In genomic region chr10:88885632-88886090, GRCm38 (mm10) we compare ENCODE assay signal across 7 mouse cellular contexts. TPM values are rescaled to one million over a fixed set of nuclear protein-coding genes. Genes with fewer than 3 reads are reported as not detected.
A peak's percentile ranks its signal among the peaks of the same experiment; 100 is the strongest.
DNase-seq lines count a peak whose midpoint lies in the region; ATAC-seq and TF ChIP-seq lines count a peak whose summit lies in the region.

Slc5a8 (plus strand) TSS chr10:88885992.

- peak within 1 kb of the TSS; percentile 40 for H3K4me3 ChIP-seq in embryonic facial prominence, embryonic 13.5 days
- peak within 1 kb of the TSS; percentile 63 for H3K4me3 ChIP-seq in kidney, adult 2 months (ENCODE audit: insufficient read depth, low read depth, low read length)
- H3K4me3 ChIP-seq in midbrain, embryonic 13.5 days (replicated peaks), result peak within 1 kb of the TSS; percentile 40
- no peak within 1 kb of the TSS for H3K4me3 ChIP-seq in thymus, adult 2 months (ENCODE audit: control insufficient read depth, insufficient read depth, low read length)

- H3K4me1 ChIP-seq in embryonic facial prominence, embryonic 13.5 days, result peaks cover 11% of the 10 kb centered on the region
- no peaks in the 10 kb centered on the region; the same call in 1 of the 2 replicates for H3K4me1 ChIP-seq in kidney, adult 2 months (ENCODE audit: control insufficient read depth, insufficient read depth, low read length)
- H3K4me1 ChIP-seq in midbrain, embryonic 13.5 days (replicated peaks), result peaks cover 12% of the 10 kb centered on the region
- no peaks in the 10 kb centered on the region for H3K4me1 ChIP-seq in thymus, adult 2 months (replicated peaks; ENCODE audit: control insufficient read depth, insufficient read depth, low read length)

- ATAC-seq in embryonic facial prominence, embryonic 13.5 days (ENCODE audit: insufficient number of reproducible peaks, insufficient read depth, low FRiP score, low TSS enrichment, low read depth), result no peak
- ATAC-seq in midbrain, embryonic 13.5 days, result 0 out of 2 replicates have a peak, but pooled peaks have one; percentile 17

- peak within 1 kb of the TSS; percentile 66 for H3K4me2 ChIP-seq in embryonic facial prominence, embryonic 13.5 days
- peak within 1 kb of the TSS; percentile 64 for H3K4me2 ChIP-seq in midbrain, embryonic 13.5 days (replicated peaks)

- H3K27ac ChIP-seq in embryonic facial prominence, embryonic 13.5 days, result no peak within 1 kb of the TSS
- H3K27ac ChIP-seq in kidney, adult 2 months (ENCODE audit: insufficient read depth, low read depth, low read length), result peak within 1 kb of the TSS; percentile 65
- H3K27ac ChIP-seq in midbrain, embryonic 13.5 days, result no peak within 1 kb of the TSS
- H3K27ac ChIP-seq in thymus, adult 2 months (ENCODE audit: control insufficient read depth, insufficient read depth, low read length), result no peak within 1 kb of the TSS

- TF ChIP-seq CTCF in kidney, adult 2 months (conservative IDR thresholded peaks at IDR 0.05; ENCODE audit: insufficient read depth, insufficient read length, low read depth, low read length), result no peak
- TF ChIP-seq CTCF in thymus, adult 2 months (IDR thresholded peaks at IDR 0.05; ENCODE audit: borderline replicate concordance, control insufficient read depth, extremely low read depth, insufficient read depth, low read length, poor library complexity), result no peak

- H3K27me3 ChIP-seq in embryonic facial prominence, embryonic 13.5 days, result peaks cover 36% of the 10 kb centered on the region
- H3K27me3 ChIP-seq in kidney, adult 2 months (replicated peaks; ENCODE audit: control insufficient read depth, insufficient read depth, low read length), result no peaks in the 10 kb centered on the region
- peaks cover 32% of the 10 kb centered on the region for H3K27me3 ChIP-seq in midbrain, embryonic 13.5 days
- peaks cover 6% of the 10 kb centered on the region for H3K27me3 ChIP-seq in thymus, adult 2 months (ENCODE audit: control insufficient read depth, insufficient read depth, low read length)

- H3K9ac ChIP-seq in embryonic facial prominence, embryonic 13.5 days, result no peak within 1 kb of the TSS; the same call in 1 of the 2 replicates
- H3K9ac ChIP-seq in midbrain, embryonic 13.5 days (replicated peaks), result 0 out of 2 replicates have a peak within 1 kb of the TSS, but pooled peaks have one; percentile 4

- TF ChIP-seq POLR2A in kidney, adult 2 months (IDR thresholded peaks at IDR 0.05; ENCODE audit: low read depth, low read length), result peak; percentile 31
- no peak for TF ChIP-seq POLR2A in thymus, adult 2 months (IDR thresholded peaks at IDR 0.05; ENCODE audit: control insufficient read depth, extremely low read depth, insufficient read depth, low read length, poor library complexity)

- 3% methylated on average over 31 of the region's 31 CpGs for WGBS in embryonic facial prominence, embryonic 13.5 days
- WGBS in kidney, adult 2 months, result 3% methylated on average over 31 of the region's 31 CpGs
- 4% methylated on average over 31 of the region's 31 CpGs for WGBS in midbrain, embryonic 13.5 days
- 14% methylated on average over 31 of the region's 31 CpGs for WGBS in thymus, adult 2 months

- H3K9me3 ChIP-seq in embryonic facial prominence, embryonic 13.5 days, result peaks cover 3% of the 10 kb centered on the region; the same call in 1 of the 2 replicates
- H3K9me3 ChIP-seq in midbrain, embryonic 13.5 days, result no peaks in the 10 kb centered on the region

- no peaks in the 10 kb centered on the region for H3K36me3 ChIP-seq in embryonic facial prominence, embryonic 13.5 days
- no peaks in the 10 kb centered on the region for H3K36me3 ChIP-seq in kidney, adult 2 months (ENCODE audit: control insufficient read depth, insufficient read depth, low read length)
- H3K36me3 ChIP-seq in midbrain, embryonic 13.5 days, result no peaks in the 10 kb centered on the region
- H3K36me3 ChIP-seq in thymus, adult 2 months (ENCODE audit: control insufficient read depth, insufficient read depth, low read length), result no peaks in the 10 kb centered on the region

- peak; percentile 8 for DNase-seq in embryo, embryonic 10 days (ENCODE audit: low spot score)
- DNase-seq in kidney, adult 2 months, result peak; percentile 92
- DNase-seq in urinary bladder, postnatal 36 days (ENCODE audit: low spot score in 2 of 2), result no peak
- no peak for DNase-seq in thymus, adult 2 months
- no peak for DNase-seq in spleen, adult 18-20 months

RNA-seq across cellular contexts. Expression of gene Slc5a8, which starts in this region (rescaled TPM):
- 0.22 and 0.23 TPM in 2 replicates for polyA plus RNA-seq in embryonic facial prominence, embryonic 13.5 days (2015; fragmentation: Nextera tagmentation; extraction: Ambion mirVana)
- polyA plus RNA-seq in kidney, adult 2 months (2012; rRNA removed), result 25.3 and 25.5 TPM in 2 replicates
- 0.04 and 0.10 TPM in 2 replicates for polyA plus RNA-seq in midbrain, embryonic 13.5 days (2015; fragmentation: Nextera tagmentation; extraction: Ambion mirVana)
- 0.53 and 0.59 TPM in 2 replicates for polyA plus RNA-seq in thymus, adult 2 months (2012; rRNA removed)

Comparison
In these comparisons a context has a peak if more than half of its experiments do, and no peak if none do; other contexts are left out.
1. RNA of gene Slc5a8 (polyA plus RNA-seq): 25.3 to 25.5 TPM in kidney, adult 2 months; 0.53 to 0.59 TPM in thymus, adult 2 months, 0.22 to 0.23 TPM in embryonic facial prominence, embryonic 13.5 days and 0.04 to 0.10 TPM in midbrain, embryonic 13.5 days; every median in the first group is over 10 times any median in the second.
2. Peak in ATAC-seq, H3K4me3 ChIP-seq, H3K9ac ChIP-seq and H3K4me2 ChIP-seq in midbrain, embryonic 13.5 days; RNA of the gene not detected or under 1 TPM.
3. DNase-seq: peak in embryo, embryonic 10 days (single experiment) and kidney, adult 2 months (single experiment); none in urinary bladder, postnatal 36 days (0 of 2), thymus, adult 2 months (single experiment) and spleen, adult 18-20 months (0 of 2).